Mouse (Mus musculus): ENCODE measurements around the gene Flvcr2. TPM values are rescaled to one million over a fixed set of nuclear protein-coding genes. Genes with fewer than 3 reads are reported as not detected.

Flvcr2 gene
- polyA plus RNA-seq, 1 experiment from 2014 or later: 0.77 TPM

GRCm38 (mm10) chr12:85705002-85705830 is 41.1 kb upstream of the Flvcr2 start:
- 8% methylated on average over 20 of the region's 20 CpGs for WGBS
- Histone ChIP-seq H3K36me3 (ENCODE audit: control insufficient read depth, insufficient read depth, low read length) (no peaks in the 10 kb centered on the region), H3K9ac (replicated peaks; ENCODE audit: low read depth, low read length) (no peak overlapping the region; the same call in 1 of the 2 replicates), H3K9me3 (ENCODE audit: control insufficient read depth, low read depth, low read length) (no peaks in the 10 kb centered on the region), H3K4me2 (replicated peaks; ENCODE audit: low read depth, low read length) (peak overlapping the region; percentile 65), H3K27ac (ENCODE audit: low read length) (peak overlapping the region; percentile 73), H3K27me3 (ENCODE audit: control insufficient read depth, insufficient read depth, low read length) (no peaks in the 10 kb centered on the region), H3K4me3 (ENCODE audit: low read depth, low read length) (peak overlapping the region; percentile 28), H3K4me1 (ENCODE audit: control insufficient read depth, insufficient read depth, low read length) (0 out of 2 replicates have a peak, but pooled peaks cover 6% of the 10 kb centered on the region)
- peak; percentile 79 for ATAC-seq (ENCODE audit: insufficient number of reproducible peaks, insufficient read depth, low FRiP score, low read depth)

- H3K27ac ChIP-seq (ENCODE audit: low read length): peak overlapping the region; percentile 73; the same call in 1 of the 2 replicates
- peak overlapping the region; percentile 28 for H3K4me3 ChIP-seq (ENCODE audit: low read depth, low read length)
- peak overlapping the region; percentile 65 for H3K4me2 ChIP-seq (replicated peaks; ENCODE audit: low read depth, low read length)
- 0 out of 2 replicates have a peak, but pooled peaks cover 6% of the 10 kb centered on the region for H3K4me1 ChIP-seq (ENCODE audit: control insufficient read depth, insufficient read depth, low read length)
- WGBS: 15% methylated on average over 17 of the region's 17 CpGs
- H3K9me3 ChIP-seq (ENCODE audit: control insufficient read depth, low read depth, low read length): no peaks in the 10 kb centered on the region
- peak; percentile 25; the same call in 1 of the 2 replicates for ATAC-seq (ENCODE audit: insufficient number of reproducible peaks, insufficient read depth, low FRiP score, low read depth)
- no peaks in the 10 kb centered on the region for H3K27me3 ChIP-seq (ENCODE audit: control insufficient read depth, insufficient read depth, low read length)
- no peak overlapping the region; the same call in 1 of the 2 replicates for H3K9ac ChIP-seq (replicated peaks; ENCODE audit: low read depth, low read length)
- H3K36me3 ChIP-seq (ENCODE audit: control insufficient read depth, insufficient read depth, low read length): no peaks in the 10 kb centered on the region
These were observed 40.4 kb upstream of the Flvcr2 start for GRCm38 (mm10) chr12:85705831-85706530.

- Histone ChIP-seq H3K4me2 (replicated peaks; ENCODE audit: low read depth, low read length) (no peak overlapping the region), H3K27ac (ENCODE audit: low read length) (no peak overlapping the region), H3K27me3 (ENCODE audit: control insufficient read depth, insufficient read depth, low read length) (no peaks in the 10 kb centered on the region), H3K36me3 (ENCODE audit: control insufficient read depth, insufficient read depth, low read length) (no peaks in the 10 kb centered on the region), H3K9me3 (ENCODE audit: control insufficient read depth, low read depth, low read length) (no peaks in the 10 kb centered on the region), H3K4me3 (ENCODE audit: low read depth, low read length) (no peak overlapping the region), H3K4me1 (ENCODE audit: control insufficient read depth, insufficient read depth, low read length) (0 out of 2 replicates have a peak, but pooled peaks cover 6% of the 10 kb centered on the region), H3K9ac (replicated peaks; ENCODE audit: low read depth, low read length) (no peak overlapping the region)
- no peak for ATAC-seq (ENCODE audit: insufficient number of reproducible peaks, insufficient read depth, low FRiP score, low read depth)
- 65% methylated on average over 4 of the region's 4 CpGs for WGBS
These were observed 39.4 kb upstream of the Flvcr2 start for GRCm38 (mm10) chr12:85706906-85707305.

GRCm38 (mm10) chr12:85707391-85707790 is 38.9 kb upstream of the Flvcr2 start:
- H3K27ac ChIP-seq (ENCODE audit: low read length): no peak overlapping the region
- no peak for ATAC-seq (ENCODE audit: insufficient number of reproducible peaks, insufficient read depth, low FRiP score, low read depth)
- no peaks in the 10 kb centered on the region for H3K36me3 ChIP-seq (ENCODE audit: control insufficient read depth, insufficient read depth, low read length)
- no peaks in the 10 kb centered on the region for H3K27me3 ChIP-seq (ENCODE audit: control insufficient read depth, insufficient read depth, low read length)
- 87% methylated on average over 11 of the region's 11 CpGs for WGBS
- H3K4me3 ChIP-seq (ENCODE audit: low read depth, low read length): no peak overlapping the region
- H3K9ac ChIP-seq (replicated peaks; ENCODE audit: low read depth, low read length): no peak overlapping the region
- H3K9me3 ChIP-seq (ENCODE audit: control insufficient read depth, low read depth, low read length): no peaks in the 10 kb centered on the region
- H3K4me2 ChIP-seq (replicated peaks; ENCODE audit: low read depth, low read length): no peak overlapping the region
- 0 out of 2 replicates have a peak, but pooled peaks cover 6% of the 10 kb centered on the region for H3K4me1 ChIP-seq (ENCODE audit: control insufficient read depth, insufficient read depth, low read length)

GRCm38 (mm10) chr12:85708556-85708955 is 37.8 kb upstream of the Flvcr2 start:
- Histone ChIP-seq H3K36me3 (ENCODE audit: control insufficient read depth, insufficient read depth, low read length) (no peaks in the 10 kb centered on the region), H3K4me1 (ENCODE audit: control insufficient read depth, insufficient read depth, low read length) (0 out of 2 replicates have a peak, but pooled peaks cover 6% of the 10 kb centered on the region), H3K9me3 (ENCODE audit: control insufficient read depth, low read depth, low read length) (no peaks in the 10 kb centered on the region), H3K4me2 (replicated peaks; ENCODE audit: low read depth, low read length) (no peak overlapping the region), H3K27ac (ENCODE audit: low read length) (no peak overlapping the region), H3K9ac (replicated peaks; ENCODE audit: low read depth, low read length) (no peak overlapping the region), H3K27me3 (ENCODE audit: control insufficient read depth, insufficient read depth, low read length) (no peaks in the 10 kb centered on the region), H3K4me3 (ENCODE audit: low read depth, low read length) (no peak overlapping the region)
- ATAC-seq (ENCODE audit: insufficient number of reproducible peaks, insufficient read depth, low FRiP score, low read depth): no peak
- 85% methylated on average over 12 of the region's 12 CpGs for WGBS

GRCm38 (mm10) chr12:85710695-85711094 is 35.6 kb upstream of the Flvcr2 start:
- 68% methylated on average over 7 of the region's 7 CpGs for WGBS
- no peaks in the 10 kb centered on the region for H3K36me3 ChIP-seq (ENCODE audit: control insufficient read depth, insufficient read depth, low read length)
- H3K4me1 ChIP-seq (ENCODE audit: control insufficient read depth, insufficient read depth, low read length): no peaks in the 10 kb centered on the region
- H3K27ac ChIP-seq (ENCODE audit: low read length): no peak overlapping the region
- no peak overlapping the region for H3K9ac ChIP-seq (replicated peaks; ENCODE audit: low read depth, low read length)
- H3K4me3 ChIP-seq (ENCODE audit: low read depth, low read length): no peak overlapping the region
- H3K9me3 ChIP-seq (ENCODE audit: control insufficient read depth, low read depth, low read length): no peaks in the 10 kb centered on the region
- no peak for ATAC-seq (ENCODE audit: insufficient number of reproducible peaks, insufficient read depth, low FRiP score, low read depth)
- no peaks in the 10 kb centered on the region for H3K27me3 ChIP-seq (ENCODE audit: control insufficient read depth, insufficient read depth, low read length)
- no peak overlapping the region for H3K4me2 ChIP-seq (replicated peaks; ENCODE audit: low read depth, low read length)

- Histone ChIP-seq H3K9me3 (ENCODE audit: control insufficient read depth, low read depth, low read length) (no peaks in the 10 kb centered on the region), H3K4me2 (replicated peaks; ENCODE audit: low read depth, low read length) (no peak overlapping the region), H3K9ac (replicated peaks; ENCODE audit: low read depth, low read length) (no peak overlapping the region), H3K4me1 (ENCODE audit: control insufficient read depth, insufficient read depth, low read length) (no peaks in the 10 kb centered on the region), H3K36me3 (ENCODE audit: control insufficient read depth, insufficient read depth, low read length) (no peaks in the 10 kb centered on the region), H3K27me3 (ENCODE audit: control insufficient read depth, insufficient read depth, low read length) (no peaks in the 10 kb centered on the region), H3K27ac (ENCODE audit: low read length) (no peak overlapping the region), H3K4me3 (ENCODE audit: low read depth, low read length) (no peak overlapping the region)
- WGBS: 82% methylated on average over 2 of the region's 2 CpGs
- ATAC-seq (ENCODE audit: insufficient number of reproducible peaks, insufficient read depth, low FRiP score, low read depth): no peak
These were observed 33.8 kb upstream of the Flvcr2 start for GRCm38 (mm10) chr12:85712587-85712986.

- H3K27ac ChIP-seq (ENCODE audit: low read length): no peak overlapping the region
- no peak overlapping the region for H3K9ac ChIP-seq (replicated peaks; ENCODE audit: low read depth, low read length)
- H3K27me3 ChIP-seq (ENCODE audit: control insufficient read depth, insufficient read depth, low read length): no peaks in the 10 kb centered on the region
- no peak overlapping the region for H3K4me3 ChIP-seq (ENCODE audit: low read depth, low read length)
- H3K9me3 ChIP-seq (ENCODE audit: control insufficient read depth, low read depth, low read length): no peaks in the 10 kb centered on the region
- no peaks in the 10 kb centered on the region for H3K36me3 ChIP-seq (ENCODE audit: control insufficient read depth, insufficient read depth, low read length)
- no peaks in the 10 kb centered on the region for H3K4me1 ChIP-seq (ENCODE audit: control insufficient read depth, insufficient read depth, low read length)
- no peak for ATAC-seq (ENCODE audit: insufficient number of reproducible peaks, insufficient read depth, low FRiP score, low read depth)
- 89% methylated on average over 5 of the region's 5 CpGs for WGBS
- no peak overlapping the region for H3K4me2 ChIP-seq (replicated peaks; ENCODE audit: low read depth, low read length)
These were observed 32.2 kb upstream of the Flvcr2 start for GRCm38 (mm10) chr12:85714126-85714525.

All from stomach, embryonic 14.5 days (tissue).